Mouse (Mus musculus): ENCODE results near the gene Gm36176. TPM values are rescaled to one million over a fixed set of nuclear protein-coding genes. Genes with fewer than 3 reads are reported as not detected.
"Not testable (repeated sequence)": the region's sequence is repeated elsewhere in the genome, so short reads cannot be mapped to it uniquely, and the experiment has no call there.

Gm36176 gene
- total RNA-seq (2018; cell fraction: chromatin; rRNA removed): not detected
- total RNA-seq (2018; cell fraction: cytosol; rRNA removed): not detected
- not detected for total RNA-seq (2018; cell fraction: nucleus; rRNA removed)
- polyA plus RNA-seq (2018): not detected in 3 replicates

DNA sequence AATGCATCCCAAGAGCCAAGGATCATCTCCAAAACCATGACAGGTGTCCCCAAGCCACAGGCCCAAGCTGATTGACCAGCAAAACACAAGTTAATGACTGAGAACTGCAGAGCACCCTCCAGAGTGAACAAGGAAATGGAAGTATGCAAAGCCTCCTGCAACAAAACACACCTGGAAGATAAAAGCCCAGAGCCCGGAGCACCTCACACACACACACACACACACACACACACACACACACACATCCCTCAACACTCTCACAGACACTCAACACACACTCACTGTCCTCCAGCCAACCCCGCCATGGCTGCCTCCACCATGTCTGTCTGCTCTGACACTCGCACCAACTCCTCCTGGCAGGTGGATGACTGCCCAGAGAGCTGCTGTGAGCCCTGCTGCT is at the start of gene Gm36176:
Gene Gm36176, plus strand, starts transcription at position 301 of the 400 bp plus-strand sequence.
- no peaks in the 10 kb centered on the region for H3K79me2 ChIP-seq (ENCODE audit: inconsistent target)
- WGBS (ENCODE audit: missing documents): 97% methylated on average over 3 of the region's 3 CpGs

DNA sequence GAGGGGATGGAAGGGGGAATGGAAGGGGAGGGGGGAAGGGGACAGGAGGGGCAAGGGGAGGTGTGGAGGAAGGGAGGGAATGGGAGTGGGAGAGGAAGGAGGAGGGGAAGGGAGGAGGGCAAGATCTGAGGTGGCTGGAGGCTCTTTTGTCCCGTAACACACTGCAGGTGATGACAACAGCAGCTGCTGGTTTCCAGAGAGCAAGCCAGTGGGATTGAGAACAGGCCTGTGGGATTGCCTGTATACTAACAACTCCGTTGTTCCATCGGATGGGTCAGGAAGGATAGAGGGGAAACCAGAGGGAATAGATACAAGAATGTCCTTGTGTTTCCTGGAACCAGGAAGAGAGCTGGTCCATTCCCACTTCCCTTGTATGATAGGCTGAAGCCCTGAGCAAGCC is 48.9 kb upstream of the Gm36176 start:
- Histone ChIP-seq H3K36me3 (ENCODE audit: inconsistent target) (no peaks in the 10 kb centered on the region), H3K4me3 (ENCODE audit: inconsistent target) (no peak overlapping the region), H3K79me2 (ENCODE audit: inconsistent target) (no peaks in the 10 kb centered on the region), H3K27ac (no peak overlapping the region)
- 66% methylated on average over 3 of the region's 3 CpGs for WGBS (ENCODE audit: missing documents)

More for the DNA sequence above, at the start of gene Gm36176:
- no peaks in the 10 kb centered on the region for H3K36me3 ChIP-seq (ENCODE audit: inconsistent target)
- H3K27ac ChIP-seq: no peak within 1 kb of the TSS
- H3K4me3 ChIP-seq (ENCODE audit: inconsistent target): no peak within 1 kb of the TSS

DNA sequence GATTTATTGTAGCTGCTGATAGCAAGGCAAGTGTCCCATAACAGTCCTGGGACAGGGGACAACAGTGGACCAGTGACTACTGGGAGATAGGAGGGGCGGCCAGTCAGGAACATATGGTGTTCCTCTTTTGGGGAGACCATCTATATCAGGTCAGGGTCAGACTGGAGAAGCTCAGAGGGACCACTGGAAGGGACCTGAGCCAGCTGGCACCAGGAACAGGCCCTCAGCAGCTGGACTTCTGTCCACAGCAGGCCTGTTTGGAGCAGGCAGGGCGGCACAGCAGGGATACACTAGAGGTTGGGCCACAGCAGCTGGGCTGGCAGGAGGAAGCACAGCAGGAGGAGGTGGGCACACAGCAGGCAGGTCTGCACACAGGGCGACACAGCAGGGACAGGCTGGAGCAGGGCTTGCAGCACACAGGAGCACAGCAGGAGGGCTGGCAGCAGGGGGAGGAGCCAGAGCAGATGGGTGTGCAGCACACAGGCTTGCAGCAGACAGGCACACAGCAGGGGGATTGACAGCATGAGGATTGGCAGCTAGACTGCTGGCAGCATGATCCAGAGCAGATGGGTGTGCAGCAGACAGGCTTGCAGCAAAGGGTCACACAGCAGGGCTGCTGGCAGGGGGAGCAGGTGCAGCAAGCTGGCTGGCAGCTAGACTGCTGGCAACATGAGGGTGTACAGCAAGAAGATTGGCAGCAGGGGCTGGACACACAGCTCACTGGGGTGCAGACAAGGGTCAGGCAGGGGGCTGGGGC is 48.3 kb upstream of the Gm36176 start:
- not testable (repeated sequence) for H3K27ac ChIP-seq; H3K36me3 ChIP-seq (ENCODE audit: inconsistent target); H3K4me3 ChIP-seq (ENCODE audit: inconsistent target); H3K79me2 ChIP-seq (ENCODE audit: inconsistent target)
- 65% methylated on average over 2 of the region's 3 CpGs for WGBS (ENCODE audit: missing documents)

DNA sequence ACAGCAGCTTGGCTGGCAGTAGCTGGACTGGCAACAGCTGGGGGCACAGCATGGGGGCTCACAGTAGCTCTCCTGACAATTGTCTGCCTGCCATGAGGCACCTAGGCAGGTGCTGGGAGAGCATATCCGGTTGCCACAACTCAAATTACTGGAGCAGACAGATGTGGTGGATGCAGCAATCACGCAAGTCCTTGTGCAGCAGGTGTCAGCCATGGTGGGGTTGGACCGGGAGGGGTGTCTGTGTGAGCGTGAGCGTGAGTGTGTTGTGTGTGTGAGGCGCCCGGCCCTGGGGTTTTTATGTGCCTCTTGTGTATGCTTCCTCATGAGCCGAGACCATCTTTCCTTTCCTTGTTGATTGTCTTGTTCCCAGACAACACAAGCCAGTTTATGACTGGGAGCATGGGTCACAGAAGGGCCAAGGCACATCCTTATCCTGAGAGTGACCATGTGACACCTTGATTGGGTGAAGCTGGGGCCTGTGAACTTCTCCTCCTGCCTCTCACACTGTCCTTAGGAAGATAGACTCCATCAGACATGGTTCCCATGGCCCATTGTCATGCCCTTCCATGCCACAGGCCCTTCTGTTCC is 47.6 kb upstream of the Gm36176 start, which contains the start of gene Gm19668:
Gene Gm19668, minus strand, starts transcription at position 213 of the 588 bp plus-strand sequence.
- no peak within 1 kb of the TSS for H3K4me3 ChIP-seq (ENCODE audit: inconsistent target)
- H3K27ac ChIP-seq: no peak within 1 kb of the TSS
- no peaks in the 10 kb centered on the region for H3K36me3 ChIP-seq (ENCODE audit: inconsistent target)
- 61% methylated on average over 8 of the region's 8 CpGs for WGBS (ENCODE audit: missing documents)
- H3K79me2 ChIP-seq (ENCODE audit: inconsistent target): no peaks in the 10 kb centered on the region

DNA sequence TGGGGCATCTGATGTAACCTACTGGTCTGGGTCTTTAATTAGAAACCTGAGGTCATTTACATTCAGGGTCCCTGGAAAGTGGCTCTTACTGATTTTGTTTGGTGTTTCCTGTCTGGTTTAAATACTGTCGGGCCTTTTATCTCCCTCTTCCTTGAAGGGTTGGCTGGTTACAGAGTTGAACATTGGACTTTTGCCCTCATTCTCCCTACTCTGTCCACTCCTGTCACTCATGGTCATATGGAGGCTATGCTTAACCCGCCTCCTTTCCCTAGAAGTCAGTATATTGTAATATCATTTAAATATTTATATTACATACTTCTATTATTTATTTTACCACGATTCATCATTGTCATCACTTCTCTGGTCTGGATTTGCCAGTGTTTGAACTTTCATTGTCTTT is 42.5 kb upstream of the Gm36176 start:
- Histone ChIP-seq H3K4me3 (ENCODE audit: inconsistent target) (no peak overlapping the region), H3K36me3 (ENCODE audit: inconsistent target) (no peaks in the 10 kb centered on the region), H3K79me2 (ENCODE audit: inconsistent target) (no peaks in the 10 kb centered on the region), H3K27ac (no peak overlapping the region)
- WGBS (ENCODE audit: missing documents): 71% methylated on average over 3 of the region's 3 CpGs

DNA sequence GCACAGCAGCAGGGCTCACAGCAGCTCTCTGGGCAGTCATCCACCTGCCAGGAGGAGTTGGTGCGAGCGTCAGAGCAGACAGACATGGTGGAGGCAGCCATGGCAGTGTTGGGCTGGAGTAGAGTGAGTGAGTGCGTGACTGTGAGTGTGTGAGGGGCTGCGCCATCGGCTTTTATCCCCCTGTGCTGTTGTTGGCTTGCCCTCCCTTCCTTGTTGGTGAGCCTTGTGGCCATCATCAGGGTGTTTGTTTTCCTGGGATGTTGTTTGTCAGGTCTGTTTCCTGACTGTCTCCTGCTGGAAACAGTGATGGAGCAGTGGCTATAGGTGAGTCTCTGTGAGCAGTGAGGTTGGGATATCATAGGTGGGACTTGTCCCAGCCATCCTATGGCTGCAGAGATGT is 34.9 kb upstream of the Gm36176 start, which contains the start of gene Gm9507:
Gene Gm9507, minus strand, starts transcription at position 101 of the 400 bp plus-strand sequence.
- H3K4me3 ChIP-seq (ENCODE audit: inconsistent target): no peak within 1 kb of the TSS
- no peaks in the 10 kb centered on the region for H3K36me3 ChIP-seq (ENCODE audit: inconsistent target)
- WGBS (ENCODE audit: missing documents): 78% methylated on average over 5 of the region's 5 CpGs
- no peak within 1 kb of the TSS for H3K27ac ChIP-seq
- no peaks in the 10 kb centered on the region for H3K79me2 ChIP-seq (ENCODE audit: inconsistent target)

DNA sequence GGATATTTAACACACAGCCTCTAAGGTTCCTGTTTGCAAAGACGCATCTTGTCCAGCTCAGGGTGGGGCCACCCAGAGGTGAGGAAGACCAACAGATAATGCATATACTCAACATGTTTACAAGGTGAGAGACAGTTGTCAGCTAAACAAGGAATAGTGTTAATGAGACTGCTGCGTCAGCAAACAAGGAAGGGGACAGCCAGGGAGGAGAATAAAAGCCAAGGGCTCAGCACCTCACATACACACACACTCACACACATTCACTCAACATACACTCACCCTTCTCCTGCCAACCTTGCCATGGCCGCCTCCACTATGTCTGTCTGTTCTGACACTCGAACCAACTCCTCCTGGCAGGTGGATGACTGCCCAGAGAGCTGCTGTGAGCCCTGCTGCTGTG is 32.2 kb upstream of the Gm36176 start, which contains the start of gene Gm2696:
Gene Gm2696, plus strand, starts transcription at position 301 of the 400 bp plus-strand sequence.
- Histone ChIP-seq H3K79me2 (ENCODE audit: inconsistent target) (no peaks in the 10 kb centered on the region), H3K36me3 (ENCODE audit: inconsistent target) (no peaks in the 10 kb centered on the region), H3K4me3 (ENCODE audit: inconsistent target) (no peak within 1 kb of the TSS), H3K27ac (no peak within 1 kb of the TSS)
- whole genome bisulfite sequencing (ENCODE audit: missing documents): 55% methylated on average over 4 of the region's 4 CpGs

DNA sequence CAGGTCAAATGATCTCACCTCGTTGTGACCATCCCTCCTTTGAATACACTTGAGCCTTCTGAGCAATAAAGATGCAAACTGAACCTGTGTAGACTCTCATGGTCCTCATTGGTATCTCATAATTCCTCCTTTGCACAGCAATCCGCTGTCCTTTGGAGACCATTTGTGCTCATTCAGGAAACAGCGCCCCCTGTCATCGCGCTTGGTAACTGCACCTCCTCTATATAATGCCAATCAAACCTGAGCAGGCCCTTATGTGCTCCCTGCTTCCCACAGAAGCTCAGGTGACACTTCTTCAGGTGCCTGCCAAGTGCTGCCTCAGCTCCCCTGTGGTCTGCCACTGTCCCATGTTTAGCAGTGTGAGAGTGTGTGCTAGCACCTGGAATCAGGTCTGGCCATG is 31.1 kb upstream of the Gm36176 start:
- H3K36me3 ChIP-seq (ENCODE audit: inconsistent target): no peaks in the 10 kb centered on the region
- H3K4me3 ChIP-seq (ENCODE audit: inconsistent target): no peak overlapping the region

DNA sequence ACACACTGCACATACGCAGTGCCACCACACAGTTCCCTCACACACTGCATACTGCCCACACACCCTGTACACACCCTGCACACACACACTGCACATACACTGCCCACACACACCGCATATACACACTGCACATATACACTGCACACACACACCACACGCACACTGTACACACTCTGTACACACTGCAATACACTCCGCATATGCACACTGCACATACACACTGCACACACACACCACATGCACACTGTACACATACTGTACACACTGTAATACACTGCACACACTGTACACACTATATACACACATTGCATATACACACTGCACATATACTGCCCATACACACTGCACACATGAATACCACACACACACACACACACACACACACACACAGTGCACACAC is 28.1 kb upstream of the Gm36176 start:
- Histone ChIP-seq H3K79me2 (ENCODE audit: inconsistent target) (no peaks in the 10 kb centered on the region), H3K4me3 (ENCODE audit: inconsistent target) (no peak overlapping the region), H3K36me3 (ENCODE audit: inconsistent target) (no peaks in the 10 kb centered on the region), H3K27ac (no peak overlapping the region)
- 90% methylated on average over 4 of the region's 4 CpGs for WGBS (ENCODE audit: missing documents)

More for the DNA sequence above, 31.1 kb upstream of the Gm36176 start:
- no peak overlapping the region for H3K27ac ChIP-seq
- WGBS (ENCODE audit: missing documents): 59% methylated on average over 5 of the region's 5 CpGs
- H3K79me2 ChIP-seq (ENCODE audit: inconsistent target): no peaks in the 10 kb centered on the region

DNA sequence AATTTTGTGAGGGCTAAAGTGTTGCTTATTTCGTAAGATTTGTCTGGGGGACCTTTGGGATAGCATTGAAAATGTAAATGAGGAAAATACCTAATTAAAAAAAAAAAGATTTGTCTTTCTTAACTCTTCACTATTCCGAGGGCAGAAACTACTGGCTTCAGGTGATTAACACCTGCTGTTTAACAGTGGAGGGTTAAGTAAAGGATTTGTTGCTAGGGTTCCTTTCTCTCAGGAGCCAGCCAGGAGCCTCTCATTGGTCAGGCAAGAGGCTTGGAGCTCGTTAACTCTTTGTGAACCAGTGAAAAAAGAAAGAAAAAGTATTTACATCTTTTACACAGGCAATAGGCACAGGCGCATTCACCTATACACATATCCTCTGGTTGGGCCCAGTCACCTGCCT is 27.4 kb upstream of the Gm36176 start:
- no peaks in the 10 kb centered on the region for H3K36me3 ChIP-seq (ENCODE audit: inconsistent target)
- 75% methylated on average over 4 of the region's 4 CpGs for WGBS (ENCODE audit: missing documents)
- H3K79me2 ChIP-seq (ENCODE audit: inconsistent target): no peaks in the 10 kb centered on the region
- no peak overlapping the region for H3K27ac ChIP-seq
- H3K4me3 ChIP-seq (ENCODE audit: inconsistent target): no peak overlapping the region

DNA sequence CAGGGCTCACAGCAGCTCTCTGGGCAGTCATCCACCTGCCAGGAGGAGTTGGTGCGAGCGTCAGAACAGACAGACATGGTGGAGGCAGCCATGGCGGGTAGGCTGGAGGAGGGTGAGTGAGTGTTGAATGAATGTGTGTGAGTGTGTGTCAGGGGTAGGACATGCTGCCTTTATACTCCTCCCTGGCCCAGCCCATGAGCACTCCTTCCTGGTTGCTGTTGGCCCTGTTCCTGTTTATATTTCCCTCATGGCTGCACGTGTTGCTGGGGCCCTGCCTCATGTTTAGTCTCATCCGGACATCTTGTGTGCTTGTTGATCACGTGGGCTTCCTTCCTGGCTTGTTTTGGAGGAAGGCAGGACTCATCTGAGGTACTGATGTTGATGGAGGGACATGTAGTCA is 19.7 kb upstream of the Gm36176 start, which contains the start of gene Krtap10-4:
Gene Krtap10-4, minus strand, starts transcription at position 145 of the 400 bp plus-strand sequence.
- Histone ChIP-seq H3K4me3 (ENCODE audit: inconsistent target) (no peak within 1 kb of the TSS), H3K27ac (no peak within 1 kb of the TSS), H3K36me3 (ENCODE audit: inconsistent target) (no peaks in the 10 kb centered on the region), H3K79me2 (ENCODE audit: inconsistent target) (no peaks in the 10 kb centered on the region)
- WGBS (ENCODE audit: missing documents): 65% methylated on average over 6 of the region's 6 CpGs

DNA sequence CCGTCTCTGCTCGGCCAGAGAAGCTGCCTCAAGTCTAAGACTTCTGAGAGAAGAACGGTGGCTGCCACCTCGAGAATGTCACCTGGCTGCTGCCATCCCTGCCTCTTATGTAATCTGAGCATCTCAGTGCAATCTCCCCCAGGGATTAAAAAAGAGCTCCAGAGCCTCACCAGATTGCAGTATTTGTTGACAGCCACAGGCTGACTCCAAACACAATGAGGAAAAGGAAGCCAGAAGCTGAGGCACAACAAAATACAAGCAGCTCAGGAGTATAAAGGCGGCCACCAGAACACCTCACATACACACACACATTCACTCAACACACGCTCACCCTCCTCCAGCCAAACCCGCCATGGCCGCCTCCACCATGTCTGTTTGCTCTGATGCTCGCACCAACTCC is 11.0 kb upstream of the Gm36176 start, which contains the start of gene Krtap10-10:
Gene Krtap10-10, plus strand, starts transcription at position 301 of the 400 bp plus-strand sequence.
- Histone ChIP-seq H3K36me3 (ENCODE audit: inconsistent target) (no peaks in the 10 kb centered on the region), H3K4me3 (ENCODE audit: inconsistent target) (no peak within 1 kb of the TSS), H3K27ac (no peak within 1 kb of the TSS), H3K79me2 (ENCODE audit: inconsistent target) (no peaks in the 10 kb centered on the region)
- WGBS (ENCODE audit: missing documents): 85% methylated on average over 7 of the region's 9 CpGs

DNA sequence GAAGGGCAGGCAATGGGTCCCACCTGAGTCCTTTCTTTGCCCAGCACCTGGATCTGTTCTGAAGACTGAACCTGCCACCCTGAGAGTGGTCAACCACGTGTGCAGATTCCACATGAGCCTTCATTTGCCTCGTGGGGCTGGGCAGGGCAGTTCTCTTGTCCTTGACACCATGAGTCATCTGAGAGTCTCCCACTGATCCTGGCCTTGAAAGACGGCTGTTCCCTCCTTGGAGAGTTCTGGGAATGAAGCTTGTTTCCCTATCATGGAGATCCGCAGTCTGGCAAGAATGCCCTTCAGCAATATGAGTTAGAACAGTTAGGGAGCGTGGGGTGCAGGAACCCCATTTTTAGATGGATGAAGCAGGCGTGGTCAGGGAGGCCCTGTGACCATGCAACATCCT is 7.6 kb upstream of the Gm36176 start:
- no peaks in the 10 kb centered on the region for H3K79me2 ChIP-seq (ENCODE audit: inconsistent target)
- no peak overlapping the region for H3K4me3 ChIP-seq (ENCODE audit: inconsistent target)
- WGBS (ENCODE audit: missing documents): 75% methylated on average over 6 of the region's 6 CpGs
- H3K27ac ChIP-seq: no peak overlapping the region
- H3K36me3 ChIP-seq (ENCODE audit: inconsistent target): no peaks in the 10 kb centered on the region

DNA sequence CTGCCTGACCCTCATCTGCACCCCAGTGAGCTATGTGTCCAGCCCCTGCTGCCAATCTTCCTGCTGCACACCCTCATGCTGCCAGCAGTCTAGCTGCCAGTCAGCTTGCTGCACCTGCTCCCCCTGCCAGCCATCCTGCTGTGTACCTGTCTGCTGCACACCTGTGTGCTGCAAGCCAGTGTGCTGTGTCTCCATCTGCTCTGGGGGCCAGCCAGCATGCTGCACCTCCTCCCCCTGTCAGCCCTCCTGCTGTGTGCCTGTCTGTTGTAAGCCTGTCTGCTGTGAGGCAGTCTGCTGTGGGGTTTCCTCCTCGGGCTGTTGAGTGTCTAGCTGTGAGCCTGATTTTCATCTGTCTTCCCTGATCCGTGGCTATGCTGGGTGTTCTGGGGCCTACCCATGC is 358 bp downstream of the Gm36176 start:
- Histone ChIP-seq H3K36me3 (ENCODE audit: inconsistent target) (no peaks in the 10 kb centered on the region), H3K4me3 (ENCODE audit: inconsistent target) (no peak overlapping the region), H3K79me2 (ENCODE audit: inconsistent target) (no peaks in the 10 kb centered on the region), H3K27ac (no peak overlapping the region)
- 57% methylated on average over 2 of the region's 2 CpGs for WGBS (ENCODE audit: missing documents)

DNA sequence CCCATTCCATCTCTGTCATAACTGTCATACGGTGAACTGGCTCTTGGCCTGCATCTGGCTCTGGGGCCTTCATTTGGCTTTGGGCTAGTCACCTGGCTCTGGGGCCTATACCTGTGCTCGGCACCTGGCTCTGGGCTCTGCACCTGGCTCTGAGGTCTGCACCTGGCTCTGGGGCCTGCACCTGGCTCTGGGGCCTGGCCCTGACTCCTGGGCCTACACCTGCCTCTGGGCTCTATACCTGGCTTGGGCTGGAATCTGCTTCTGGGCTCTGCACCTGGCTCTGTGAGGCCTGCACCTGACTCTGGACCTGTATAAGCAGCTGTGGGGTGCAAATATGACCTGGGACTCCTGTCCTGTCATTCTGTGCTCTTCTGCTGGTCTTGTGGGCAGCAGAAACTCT is 935 bp downstream of the Gm36176 start:
- Histone ChIP-seq H3K27ac (no peak overlapping the region), H3K4me3 (ENCODE audit: inconsistent target) (no peak overlapping the region), H3K36me3 (ENCODE audit: inconsistent target) (no peaks in the 10 kb centered on the region), H3K79me2 (ENCODE audit: inconsistent target) (no peaks in the 10 kb centered on the region)
- 83% methylated on average over 2 of the region's 2 CpGs for WGBS (ENCODE audit: missing documents)

Data from macrophage (primary cell).